Mouse (Mus musculus) lung, adult 10 weeks (tissue): ENCODE results near the gene Morn4. TPM values are rescaled to one million over a fixed set of nuclear protein-coding genes. Genes with fewer than 3 reads are reported as not detected.

ENCODE experiments used
- polyA plus RNA-seq: library from polyadenylated mRNA; stranded (reverse); fragments of 350-450 nt; fragmentation: Illumina TruSeq; extraction: RNeasy Lipid Tissue Mini Kit (QIAGEN cat#74804); gene quantifications from one replicate; pipeline ENCODE4 v1.2.3, GENCODE M21; 2014; ENCODE audit warnings: low read depth, low replicate concordance; ENCODE audit not compliant: insufficient read depth

Morn4 gene
- polyA plus RNA-seq: 2.8 TPM

GRCm38 (mm10) chr19:42086166-42086565 is at the start of gene Morn4:
TSS of gene Morn4 (minus strand) at chr19:42086357.

GRCm38 (mm10) chr19:42128787-42129508 is 42.8 kb upstream of the Morn4 start, which contains the start of gene Avpi1:
TSS of gene Avpi1 (minus strand) at chr19:42129059.

GRCm38 (mm10) chr19:42089748-42090595 is 3.8 kb upstream of the Morn4 start, which contains the start of gene Pi4k2a:
TSS of gene Pi4k2a (plus strand) at chr19:42090470.

GRCm38 (mm10) chr19:42051948-42052347 is 34.2 kb downstream of the Morn4 start, which contains the start of gene 4933411K16Rik:
TSS of gene 4933411K16Rik (plus strand) at chr19:42052248.

GRCm38 (mm10) chr19:42045269-42046102 is 40.7 kb downstream of the Morn4 start, which contains the start of gene Hoga1:
TSS of gene Hoga1 (plus strand) at chr19:42045610.

GRCm38 (mm10) chr19:42035456-42036248 is 50.5 kb downstream of the Morn4 start, which contains the start of gene Ankrd2:
TSS of gene Ankrd2 (plus strand) at chr19:42036000.

Other genes starting within 250 kb of the Morn4 start
- gene Frat2, start 238.2 kb downstream of the Morn4 start, polyA plus RNA-seq: 2.3 TPM
- 2.7 TPM for gene Rrp12, start 190.2 kb downstream of the Morn4 start, polyA plus RNA-seq
- gene Pgam1, start 174.4 kb downstream of the Morn4 start, polyA plus RNA-seq: 86.8 TPM
- gene Exosc1, start 152.9 kb downstream of the Morn4 start, polyA plus RNA-seq: 15.6 TPM
- gene Zdhhc16, start 152.9 kb downstream of the Morn4 start, polyA plus RNA-seq: 21.9 TPM
- 12.7 TPM for gene Mms19, start 105.2 kb downstream of the Morn4 start, polyA plus RNA-seq
- 13.2 TPM for gene Ubtd1, start 104.6 kb downstream of the Morn4 start, polyA plus RNA-seq
- 0.29 TPM for gene Ankrd2, start 50.4 kb downstream of the Morn4 start, polyA plus RNA-seq
- 4.7 TPM for gene Hoga1, start 40.7 kb downstream of the Morn4 start, polyA plus RNA-seq
- 0.17 TPM for gene 4933411K16Rik, start 34.1 kb downstream of the Morn4 start, polyA plus RNA-seq
- 20.0 TPM for gene Pi4k2a, start 4.1 kb upstream of the Morn4 start, polyA plus RNA-seq
- gene Avpi1, start 42.7 kb upstream of the Morn4 start, polyA plus RNA-seq: 93.3 TPM
- 70.7 TPM for gene Marveld1, start 61.0 kb upstream of the Morn4 start, polyA plus RNA-seq
- 16.4 TPM for gene Zfyve27, start 77.6 kb upstream of the Morn4 start, polyA plus RNA-seq
- gene Sfrp5, start 115.9 kb upstream of the Morn4 start, polyA plus RNA-seq: 1.6 TPM
- gene Golga7b, start 161.2 kb upstream of the Morn4 start, polyA plus RNA-seq: 0.13 TPM